Mouse (Mus musculus): ENCODE data around the gene Rgs13. TPM values are rescaled to one million over a fixed set of nuclear protein-coding genes. Genes with fewer than 3 reads are reported as not detected.

Rgs13 gene
- polyA plus RNA-seq (2014; fragmentation: Nextera tagmentation; extraction: Ambion mirVana) = 1.4 and 2.5 TPM in 2 replicates

DNA sequence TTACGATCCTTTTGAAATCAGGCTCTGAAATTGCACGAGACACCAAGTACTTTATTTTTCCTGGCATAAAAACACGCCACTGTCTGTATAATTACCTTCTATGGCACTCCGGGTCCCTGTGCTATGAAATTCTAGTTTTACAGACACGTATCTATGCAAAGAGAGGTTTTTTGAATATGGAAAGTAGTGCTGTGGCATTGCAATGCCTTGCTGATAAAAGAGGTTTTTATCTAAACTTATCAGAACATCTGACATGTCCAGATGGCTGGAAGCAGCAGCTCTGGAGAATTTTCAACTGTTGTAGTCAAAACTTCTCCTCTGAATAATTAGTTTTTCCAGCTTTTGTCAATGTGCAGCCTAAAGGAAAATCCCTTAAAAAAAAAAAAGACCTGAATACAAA lies at the start of gene Rgs13:
Gene Rgs13 (minus strand): TSS at position 207 of the 400 bp plus-strand sequence.
- Histone ChIP-seq H3K4me1 (replicated peaks; ENCODE audit: control insufficient read depth, insufficient read depth, low read length) (no peaks in the 10 kb centered on the region), H3K27ac (ENCODE audit: low read depth, low read length) (no peak within 1 kb of the TSS), H3K36me3 (ENCODE audit: control insufficient read depth, insufficient read depth, low read length) (no peaks in the 10 kb centered on the region), H3K9me3 (ENCODE audit: control insufficient read depth, low read length) (no peaks in the 10 kb centered on the region), H3K4me3 (ENCODE audit: low read depth, low read length) (no peak within 1 kb of the TSS), H3K9ac (ENCODE audit: low read depth, low read length) (no peak within 1 kb of the TSS), H3K27me3 (ENCODE audit: control insufficient read depth, insufficient read depth, low read length) (no peaks in the 10 kb centered on the region), H3K4me2 (replicated peaks; ENCODE audit: low read depth, low read length) (no peak within 1 kb of the TSS)
- DNase-seq (ENCODE audit: low spot score) (peak; percentile 3), ATAC-seq (ENCODE audit: low FRiP score) (peak; percentile 64; the same call in 1 of the 2 replicates)
- WGBS = 53% methylated on average over 5 of the region's 5 CpGs

DNA sequence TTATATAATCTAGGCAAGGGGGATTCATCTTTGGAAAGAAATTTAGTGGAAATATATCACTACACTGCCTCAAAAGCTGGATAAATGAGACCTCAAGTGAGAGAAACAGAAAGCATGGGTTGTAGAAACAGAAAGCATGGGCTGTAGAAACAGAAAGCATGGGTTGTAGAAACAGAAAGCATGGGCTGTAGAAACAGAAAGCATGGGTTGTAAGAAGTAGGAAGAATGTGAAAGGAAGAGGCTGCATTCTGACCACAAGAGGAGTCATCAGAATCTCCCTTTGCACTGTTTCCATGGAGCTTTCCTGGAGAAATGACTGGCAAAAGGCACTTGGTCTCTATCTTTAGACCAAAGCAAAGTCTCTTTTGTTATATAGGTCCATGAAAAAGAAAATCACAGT lies 38.1 kb upstream of the Rgs13 start:
- no peaks in the 10 kb centered on the region for H3K27me3 ChIP-seq (ENCODE audit: control insufficient read depth, insufficient read depth, low read length)
- no peak for DNase-seq (ENCODE audit: low spot score)
- H3K4me1 ChIP-seq (replicated peaks; ENCODE audit: control insufficient read depth, insufficient read depth, low read length) = no peaks in the 10 kb centered on the region
- no peaks in the 10 kb centered on the region for H3K36me3 ChIP-seq (ENCODE audit: control insufficient read depth, insufficient read depth, low read length)
- no peak overlapping the region for H3K27ac ChIP-seq (ENCODE audit: low read depth, low read length)
- no peaks in the 10 kb centered on the region for H3K9me3 ChIP-seq (ENCODE audit: control insufficient read depth, low read length)
- H3K4me3 ChIP-seq (ENCODE audit: low read depth, low read length) = no peak overlapping the region
- ATAC-seq (ENCODE audit: low FRiP score) = no peak
- H3K9ac ChIP-seq (ENCODE audit: low read depth, low read length) = no peak overlapping the region
- no peak overlapping the region for H3K4me2 ChIP-seq (replicated peaks; ENCODE audit: low read depth, low read length)

DNA sequence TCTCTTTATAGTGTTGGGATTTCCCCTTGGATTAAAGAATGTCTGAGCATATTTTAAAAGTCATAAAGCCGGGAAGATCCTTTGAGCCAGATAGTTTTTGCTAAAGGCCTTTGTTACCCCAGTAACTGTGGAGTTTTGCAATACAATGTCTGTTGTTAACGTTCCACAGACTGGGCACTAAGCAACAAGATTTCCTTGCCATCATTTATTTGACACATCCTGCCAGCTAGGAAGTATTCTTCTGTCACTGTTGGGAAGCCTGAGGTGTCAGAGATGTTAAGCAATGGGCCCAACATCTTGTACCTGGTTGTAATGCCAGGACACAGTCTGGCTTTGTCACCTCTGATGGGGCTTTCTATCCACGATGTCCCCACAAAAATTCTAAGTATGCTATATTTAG lies 33.7 kb upstream of the Rgs13 start:
- no peak overlapping the region for H3K4me2 ChIP-seq (replicated peaks; ENCODE audit: low read depth, low read length)
- H3K9me3 ChIP-seq (ENCODE audit: control insufficient read depth, low read length) = no peaks in the 10 kb centered on the region
- H3K36me3 ChIP-seq (ENCODE audit: control insufficient read depth, insufficient read depth, low read length) = no peaks in the 10 kb centered on the region
- no peak for DNase-seq (ENCODE audit: low spot score)
- no peak for ATAC-seq (ENCODE audit: low FRiP score)
- no peaks in the 10 kb centered on the region for H3K27me3 ChIP-seq (ENCODE audit: control insufficient read depth, insufficient read depth, low read length)
- no peaks in the 10 kb centered on the region for H3K4me1 ChIP-seq (replicated peaks; ENCODE audit: control insufficient read depth, insufficient read depth, low read length)
- no peak overlapping the region for H3K4me3 ChIP-seq (ENCODE audit: low read depth, low read length)
- H3K27ac ChIP-seq (ENCODE audit: low read depth, low read length) = no peak overlapping the region
- 67% methylated on average over 3 of the region's 3 CpGs for WGBS
- no peak overlapping the region for H3K9ac ChIP-seq (ENCODE audit: low read depth, low read length)

DNA sequence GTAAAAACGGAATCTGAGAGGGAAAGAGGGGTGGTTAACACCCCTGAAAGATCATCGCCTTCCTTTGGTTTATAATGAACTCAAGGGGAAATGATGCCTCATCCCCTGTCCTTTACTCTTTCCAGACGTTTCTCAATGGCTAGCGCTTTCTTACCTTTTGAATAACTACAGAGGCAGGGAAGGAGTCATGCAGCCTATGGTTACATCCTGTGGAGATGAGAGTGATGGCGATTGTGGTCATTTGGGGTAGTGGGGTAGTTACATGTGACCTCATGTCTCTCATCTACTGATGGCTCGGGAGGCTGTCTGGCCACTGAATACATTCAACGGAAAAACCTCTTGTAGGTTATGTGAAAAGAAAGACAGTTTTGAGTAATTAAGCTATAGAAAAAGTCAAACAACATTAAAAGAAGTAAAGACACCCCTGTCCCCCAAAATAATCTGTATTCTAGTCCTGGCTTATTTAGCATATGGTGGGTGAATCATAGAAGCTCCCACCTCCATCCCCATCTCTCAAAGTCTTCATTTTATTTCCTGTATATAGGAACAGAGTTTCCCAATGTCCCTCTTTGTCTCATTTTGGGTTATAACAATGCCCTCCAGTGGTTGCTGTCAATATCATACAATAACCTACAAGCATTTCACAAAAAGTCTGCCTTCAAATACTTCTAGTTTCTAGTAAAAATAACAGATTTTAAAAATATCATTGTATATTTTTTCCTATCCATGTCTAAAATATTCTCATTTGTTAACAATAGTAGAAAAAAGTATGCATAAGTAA lies 29.3 kb upstream of the Rgs13 start:
- ATAC-seq (ENCODE audit: low FRiP score) = no peak
- H3K36me3 ChIP-seq (ENCODE audit: control insufficient read depth, insufficient read depth, low read length) = no peaks in the 10 kb centered on the region
- no peak for DNase-seq (ENCODE audit: low spot score)
- no peak overlapping the region for H3K4me3 ChIP-seq (ENCODE audit: low read depth, low read length)
- no peak overlapping the region for H3K27ac ChIP-seq (ENCODE audit: low read depth, low read length)
- WGBS = 78% methylated on average over 7 of the region's 7 CpGs
- H3K9me3 ChIP-seq (ENCODE audit: control insufficient read depth, low read length) = no peaks in the 10 kb centered on the region
- no peak overlapping the region for H3K4me2 ChIP-seq (replicated peaks; ENCODE audit: low read depth, low read length)
- H3K27me3 ChIP-seq (ENCODE audit: control insufficient read depth, insufficient read depth, low read length) = no peaks in the 10 kb centered on the region
- no peaks in the 10 kb centered on the region for H3K4me1 ChIP-seq (replicated peaks; ENCODE audit: control insufficient read depth, insufficient read depth, low read length)
- H3K9ac ChIP-seq (ENCODE audit: low read depth, low read length) = no peak overlapping the region

DNA sequence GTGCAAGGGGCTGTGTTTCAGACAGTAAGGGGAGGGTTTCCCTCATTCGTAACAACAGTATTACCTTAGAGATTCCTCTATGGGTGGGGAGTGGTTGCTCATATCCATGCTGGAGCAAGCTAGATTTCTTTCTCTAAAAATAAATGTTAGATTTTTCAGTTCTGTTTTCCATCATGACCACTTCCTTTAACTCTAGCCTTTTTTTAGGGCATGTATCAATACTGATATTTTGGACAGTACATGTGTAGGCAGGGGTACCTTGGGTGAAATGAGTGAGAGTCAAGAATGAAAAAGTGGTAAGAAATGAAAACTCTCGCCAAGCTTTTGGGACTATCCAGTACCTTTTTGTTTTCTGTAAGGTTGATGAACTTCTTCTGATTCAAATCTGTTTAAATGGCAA lies 27.6 kb upstream of the Rgs13 start:
- H3K4me1 ChIP-seq (replicated peaks; ENCODE audit: control insufficient read depth, insufficient read depth, low read length) = no peaks in the 10 kb centered on the region
- no peak overlapping the region for H3K27ac ChIP-seq (ENCODE audit: low read depth, low read length)
- H3K36me3 ChIP-seq (ENCODE audit: control insufficient read depth, insufficient read depth, low read length) = no peaks in the 10 kb centered on the region
- H3K27me3 ChIP-seq (ENCODE audit: control insufficient read depth, insufficient read depth, low read length) = no peaks in the 10 kb centered on the region
- DNase-seq (ENCODE audit: low spot score) = no peak
- WGBS = 94% methylated on average over 2 of the region's 2 CpGs
- H3K4me3 ChIP-seq (ENCODE audit: low read depth, low read length) = no peak overlapping the region
- no peak for ATAC-seq (ENCODE audit: low FRiP score)
- H3K4me2 ChIP-seq (replicated peaks; ENCODE audit: low read depth, low read length) = no peak overlapping the region
- no peaks in the 10 kb centered on the region for H3K9me3 ChIP-seq (ENCODE audit: control insufficient read depth, low read length)
- no peak overlapping the region for H3K9ac ChIP-seq (ENCODE audit: low read depth, low read length)

DNA sequence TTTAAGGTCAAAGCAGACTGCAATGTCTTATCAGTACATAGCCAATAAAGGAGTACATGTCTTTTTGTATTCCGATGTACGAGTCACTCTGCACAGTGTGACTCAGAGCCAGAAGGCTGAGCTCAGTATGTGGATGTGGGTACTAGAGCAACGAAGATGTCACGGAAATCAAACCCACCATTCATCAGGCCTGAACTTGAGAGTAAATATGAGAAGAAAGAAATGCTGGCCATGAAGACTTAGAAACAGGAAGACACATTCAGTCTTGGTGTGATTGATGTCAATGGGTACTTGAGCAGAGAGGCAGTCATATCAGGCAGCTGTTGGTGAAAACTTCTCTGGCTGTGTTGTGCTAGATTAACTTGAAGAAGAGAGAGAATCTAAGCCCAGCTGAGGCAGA lies 25.8 kb upstream of the Rgs13 start:
- Histone ChIP-seq H3K36me3 (ENCODE audit: control insufficient read depth, insufficient read depth, low read length) (no peaks in the 10 kb centered on the region), H3K9me3 (ENCODE audit: control insufficient read depth, low read length) (no peaks in the 10 kb centered on the region), H3K27me3 (ENCODE audit: control insufficient read depth, insufficient read depth, low read length) (no peaks in the 10 kb centered on the region), H3K9ac (ENCODE audit: low read depth, low read length) (no peak overlapping the region), H3K4me2 (replicated peaks; ENCODE audit: low read depth, low read length) (no peak overlapping the region), H3K4me1 (replicated peaks; ENCODE audit: control insufficient read depth, insufficient read depth, low read length) (no peaks in the 10 kb centered on the region), H3K4me3 (ENCODE audit: low read depth, low read length) (no peak overlapping the region), H3K27ac (ENCODE audit: low read depth, low read length) (no peak overlapping the region)
- WGBS = 90% methylated on average over 4 of the region's 4 CpGs
- DNase-seq (ENCODE audit: low spot score) (no peak), ATAC-seq (ENCODE audit: low FRiP score) (no peak)

DNA sequence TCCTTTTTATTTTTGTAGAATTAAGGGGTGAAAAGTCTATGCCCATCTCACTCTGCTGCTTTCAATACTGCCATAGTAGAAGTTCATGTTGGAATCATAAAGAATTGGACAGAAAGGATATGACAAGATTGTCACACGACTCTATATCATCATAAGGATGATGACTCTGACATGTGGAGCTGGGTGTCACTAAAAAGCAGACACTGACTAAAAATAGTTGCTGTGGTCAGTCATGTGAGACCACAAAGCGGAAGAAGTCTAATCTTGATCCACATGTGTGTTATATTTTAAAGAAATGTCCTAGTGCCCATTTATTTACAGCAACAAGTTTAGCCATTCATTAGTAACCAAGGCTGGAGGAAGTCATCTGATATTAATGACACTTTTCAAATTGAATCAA lies 23.3 kb upstream of the Rgs13 start:
- H3K4me1 ChIP-seq (replicated peaks; ENCODE audit: control insufficient read depth, insufficient read depth, low read length) = no peaks in the 10 kb centered on the region
- H3K4me2 ChIP-seq (replicated peaks; ENCODE audit: low read depth, low read length) = no peak overlapping the region
- H3K4me3 ChIP-seq (ENCODE audit: low read depth, low read length) = no peak overlapping the region
- H3K27me3 ChIP-seq (ENCODE audit: control insufficient read depth, insufficient read depth, low read length) = no peaks in the 10 kb centered on the region
- no peak overlapping the region for H3K27ac ChIP-seq (ENCODE audit: low read depth, low read length)
- 83% methylated on average over 2 of the region's 2 CpGs for WGBS
- DNase-seq (ENCODE audit: low spot score) = no peak
- no peaks in the 10 kb centered on the region for H3K9me3 ChIP-seq (ENCODE audit: control insufficient read depth, low read length)
- no peak overlapping the region for H3K9ac ChIP-seq (ENCODE audit: low read depth, low read length)
- ATAC-seq (ENCODE audit: low FRiP score) = no peak
- no peaks in the 10 kb centered on the region for H3K36me3 ChIP-seq (ENCODE audit: control insufficient read depth, insufficient read depth, low read length)

DNA sequence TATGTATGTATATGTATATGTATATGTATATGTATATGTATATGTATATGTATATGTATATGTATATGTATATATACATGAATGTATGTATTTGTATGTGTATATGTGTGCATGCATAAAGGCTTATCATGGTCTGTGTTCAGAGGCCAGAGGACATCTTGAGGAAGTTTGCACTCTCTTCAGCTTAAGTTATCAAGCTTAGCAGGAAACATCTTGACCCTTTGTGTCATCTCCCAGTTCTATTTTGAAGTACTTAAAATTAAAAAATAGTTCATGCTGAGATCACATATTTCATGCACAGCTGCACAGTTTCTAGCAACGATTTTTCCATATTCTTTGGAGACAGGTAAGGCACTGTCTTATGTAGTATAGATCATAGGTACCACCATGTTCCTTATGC lies 22.4 kb upstream of the Rgs13 start:
- H3K4me1 ChIP-seq (replicated peaks; ENCODE audit: control insufficient read depth, insufficient read depth, low read length) = no peaks in the 10 kb centered on the region
- WGBS = 84% methylated on average over 1 of the region's 1 CpGs
- DNase-seq (ENCODE audit: low spot score) (no peak), ATAC-seq (ENCODE audit: low FRiP score) (no peak)
- H3K9ac ChIP-seq (ENCODE audit: low read depth, low read length) = no peak overlapping the region
- no peak overlapping the region for H3K4me2 ChIP-seq (replicated peaks; ENCODE audit: low read depth, low read length)
- no peaks in the 10 kb centered on the region for H3K27me3 ChIP-seq (ENCODE audit: control insufficient read depth, insufficient read depth, low read length)
- H3K4me3 ChIP-seq (ENCODE audit: low read depth, low read length) = no peak overlapping the region
- H3K9me3 ChIP-seq (ENCODE audit: control insufficient read depth, low read length) = no peaks in the 10 kb centered on the region
- H3K36me3 ChIP-seq (ENCODE audit: control insufficient read depth, insufficient read depth, low read length) = no peaks in the 10 kb centered on the region
- H3K27ac ChIP-seq (ENCODE audit: low read depth, low read length) = no peak overlapping the region

DNA sequence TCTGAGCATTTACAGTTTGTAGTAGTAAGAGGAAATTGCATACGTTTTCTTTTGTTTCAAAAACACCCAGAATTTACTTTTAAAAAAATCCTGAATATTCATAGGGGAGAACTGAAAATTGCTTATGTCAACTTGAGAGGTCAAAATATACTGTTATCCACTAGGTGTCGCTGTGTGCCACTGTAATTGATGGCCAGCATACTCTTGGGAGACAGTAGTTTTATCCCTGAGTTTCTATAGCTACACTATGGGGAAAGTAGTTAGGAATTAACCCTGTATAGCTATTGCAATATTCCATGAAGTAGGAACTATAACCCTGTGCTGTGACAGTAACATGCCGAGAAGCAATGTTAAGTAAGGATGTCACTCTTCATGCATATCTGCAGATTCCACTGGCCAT lies 20.5 kb upstream of the Rgs13 start:
- Histone ChIP-seq H3K27me3 (ENCODE audit: control insufficient read depth, insufficient read depth, low read length) (no peaks in the 10 kb centered on the region), H3K36me3 (ENCODE audit: control insufficient read depth, insufficient read depth, low read length) (no peaks in the 10 kb centered on the region), H3K4me1 (replicated peaks; ENCODE audit: control insufficient read depth, insufficient read depth, low read length) (no peaks in the 10 kb centered on the region), H3K9me3 (ENCODE audit: control insufficient read depth, low read length) (no peaks in the 10 kb centered on the region), H3K9ac (ENCODE audit: low read depth, low read length) (no peak overlapping the region), H3K4me2 (replicated peaks; ENCODE audit: low read depth, low read length) (no peak overlapping the region), H3K27ac (ENCODE audit: low read depth, low read length) (no peak overlapping the region), H3K4me3 (ENCODE audit: low read depth, low read length) (no peak overlapping the region)
- DNase-seq (ENCODE audit: low spot score) (peak; percentile 72), ATAC-seq (ENCODE audit: low FRiP score) (peak; percentile 54)
- WGBS = 26% methylated on average over 3 of the region's 3 CpGs
